Mouse (Mus musculus): ENCODE data around the gene Capsl. TPM values are rescaled to one million over a fixed set of nuclear protein-coding genes. Genes with fewer than 3 reads are reported as not detected.

Capsl gene
- 0.23 TPM in 1 of 2 replicates, not detected in the other for polyA plus RNA-seq (2014; fragmentation: Nextera tagmentation; extraction: Ambion mirVana)

DNA sequence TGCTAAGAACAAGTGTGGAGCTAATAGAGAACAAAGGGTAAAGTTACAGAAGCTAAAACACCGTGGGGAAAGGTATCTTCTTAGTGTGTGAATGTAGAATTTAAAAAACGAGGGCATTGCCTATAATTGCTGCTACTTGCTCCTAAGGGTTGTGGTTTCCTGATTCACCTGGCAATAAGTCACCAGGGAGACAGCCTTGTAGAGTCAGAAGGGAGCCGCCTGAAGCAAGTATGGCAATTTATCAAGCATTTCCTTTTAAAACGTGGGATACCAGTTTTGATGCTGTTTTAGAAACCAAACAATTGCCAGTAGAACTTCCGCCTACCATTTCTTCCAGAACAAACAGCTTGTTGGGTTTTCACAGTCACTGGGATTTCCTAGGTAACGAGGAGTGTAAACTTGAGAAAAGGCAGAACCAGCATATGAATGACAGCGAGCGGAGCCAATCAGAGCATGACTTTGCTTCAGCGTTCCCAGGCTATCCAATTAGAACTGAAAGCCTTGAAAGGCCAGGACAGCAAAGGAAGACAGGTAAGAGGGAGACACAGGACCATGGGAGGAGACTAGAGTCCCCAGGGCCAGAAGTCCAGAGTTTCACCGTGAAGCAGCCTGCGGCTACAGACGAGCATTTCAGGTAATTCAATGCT is at the start of gene Capsl:
TSS of gene Capsl (plus strand) at position 495 of the 647 bp plus-strand sequence.
- no peak within 1 kb of the TSS for H3K9ac ChIP-seq (ENCODE audit: low read depth, low read length)
- no peak within 1 kb of the TSS for H3K4me3 ChIP-seq (ENCODE audit: low read depth, low read length)
- ATAC-seq (replicated peaks; ENCODE audit: insufficient number of reproducible peaks, low FRiP score, low TSS enrichment), result no peak
- H3K4me2 ChIP-seq, result no peak within 1 kb of the TSS
- no peaks in the 10 kb centered on the region for H3K4me1 ChIP-seq (ENCODE audit: control insufficient read depth, insufficient read depth, low read length)
- no peak within 1 kb of the TSS for H3K27ac ChIP-seq (ENCODE audit: low read depth, low read length)
- no peaks in the 10 kb centered on the region for H3K9me3 ChIP-seq (replicated peaks; ENCODE audit: control insufficient read depth, low read length)
- no peaks in the 10 kb centered on the region for H3K27me3 ChIP-seq (ENCODE audit: control insufficient read depth, insufficient read depth, low read length)
- WGBS (ENCODE audit: insufficient replicate concordance), result 50% methylated on average over 12 of the region's 12 CpGs
- no peaks in the 10 kb centered on the region for H3K36me3 ChIP-seq (ENCODE audit: control insufficient read depth, insufficient read depth, low read length)

DNA sequence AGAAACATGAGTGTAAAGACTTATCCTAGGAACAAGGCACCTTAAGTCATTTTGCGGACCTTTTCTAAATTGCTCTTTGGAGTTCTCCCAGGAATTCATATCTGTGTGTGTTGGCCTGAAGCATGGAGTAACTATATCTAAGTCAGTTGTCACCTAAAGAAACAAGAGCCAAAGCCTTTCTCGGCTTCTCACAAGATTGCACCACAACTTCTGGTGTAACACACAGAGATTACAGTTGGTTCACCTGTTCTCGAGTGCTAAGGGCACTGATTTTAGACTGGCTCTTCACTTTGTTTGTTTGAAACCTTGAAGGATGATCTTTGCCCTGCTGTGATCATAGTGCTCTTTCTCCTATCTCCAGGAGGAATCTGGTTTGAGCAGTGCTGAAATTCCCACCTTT is 26.4 kb upstream of the Capsl start:
- H3K36me3 ChIP-seq (ENCODE audit: control insufficient read depth, insufficient read depth, low read length), result no peaks in the 10 kb centered on the region
- H3K9me3 ChIP-seq (replicated peaks; ENCODE audit: control insufficient read depth, low read length), result no peaks in the 10 kb centered on the region
- H3K9ac ChIP-seq (ENCODE audit: low read depth, low read length), result no peak overlapping the region
- no peaks in the 10 kb centered on the region for H3K4me1 ChIP-seq (ENCODE audit: control insufficient read depth, insufficient read depth, low read length)
- ATAC-seq (replicated peaks; ENCODE audit: insufficient number of reproducible peaks, low FRiP score, low TSS enrichment), result no peak
- no peak overlapping the region for H3K27ac ChIP-seq (ENCODE audit: low read depth, low read length)
- no peak overlapping the region for H3K4me3 ChIP-seq (ENCODE audit: low read depth, low read length)
- 74% methylated on average over 3 of the region's 3 CpGs for WGBS (ENCODE audit: insufficient replicate concordance)
- no peak overlapping the region for H3K4me2 ChIP-seq
- H3K27me3 ChIP-seq (ENCODE audit: control insufficient read depth, insufficient read depth, low read length), result no peaks in the 10 kb centered on the region

DNA sequence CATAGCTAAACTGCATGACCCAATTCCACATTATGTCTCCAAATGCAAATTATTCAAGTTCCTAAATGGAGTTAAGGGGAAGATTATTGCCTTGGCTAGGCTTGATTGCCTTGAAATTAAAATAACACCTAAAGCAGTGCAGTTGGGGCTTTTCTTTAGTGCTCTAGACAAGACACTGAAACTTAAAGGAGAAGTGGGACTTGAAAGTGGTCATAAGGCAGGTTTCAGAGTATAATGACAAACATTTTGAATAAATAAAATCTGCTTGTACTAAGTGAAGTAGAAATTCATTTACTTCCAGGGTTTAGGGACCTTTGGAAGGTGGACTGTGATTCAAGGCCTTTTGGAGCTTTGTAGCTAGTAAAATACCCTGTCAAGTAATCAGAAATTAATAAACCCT is 14.7 kb upstream of the Capsl start:
- H3K4me3 ChIP-seq (ENCODE audit: low read depth, low read length), result no peak overlapping the region
- no peaks in the 10 kb centered on the region for H3K4me1 ChIP-seq (ENCODE audit: control insufficient read depth, insufficient read depth, low read length)
- no peaks in the 10 kb centered on the region for H3K27me3 ChIP-seq (ENCODE audit: control insufficient read depth, insufficient read depth, low read length)
- no peaks in the 10 kb centered on the region for H3K36me3 ChIP-seq (ENCODE audit: control insufficient read depth, insufficient read depth, low read length)
- H3K9ac ChIP-seq (ENCODE audit: low read depth, low read length), result no peak overlapping the region
- no peak for ATAC-seq (replicated peaks; ENCODE audit: insufficient number of reproducible peaks, low FRiP score, low TSS enrichment)
- no peak overlapping the region for H3K27ac ChIP-seq (ENCODE audit: low read depth, low read length)
- no peak overlapping the region for H3K4me2 ChIP-seq
- no peaks in the 10 kb centered on the region for H3K9me3 ChIP-seq (replicated peaks; ENCODE audit: control insufficient read depth, low read length)

DNA sequence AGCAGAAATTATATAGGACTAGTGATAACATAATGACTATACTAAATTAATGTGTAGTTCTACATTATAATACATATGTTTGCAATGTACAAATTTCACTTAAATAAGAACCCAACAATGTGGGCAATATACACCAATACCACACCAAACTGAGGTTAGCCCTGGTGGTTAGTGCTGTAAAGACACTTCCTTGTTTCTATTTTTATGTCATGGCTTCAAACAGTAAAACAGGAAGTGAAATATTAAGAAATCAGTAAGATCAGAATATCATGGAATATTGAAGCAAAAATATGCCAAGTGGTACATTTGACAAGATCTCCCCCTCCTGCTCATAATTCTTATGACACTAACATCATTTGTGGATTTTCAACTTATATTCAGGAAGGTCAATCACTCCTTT is 8.0 kb upstream of the Capsl start:
- Histone ChIP-seq H3K36me3 (ENCODE audit: control insufficient read depth, insufficient read depth, low read length) (no peaks in the 10 kb centered on the region), H3K4me3 (ENCODE audit: low read depth, low read length) (no peak overlapping the region), H3K27me3 (ENCODE audit: control insufficient read depth, insufficient read depth, low read length) (no peaks in the 10 kb centered on the region), H3K9me3 (replicated peaks; ENCODE audit: control insufficient read depth, low read length) (no peaks in the 10 kb centered on the region), H3K4me2 (no peak overlapping the region), H3K27ac (ENCODE audit: low read depth, low read length) (no peak overlapping the region), H3K9ac (ENCODE audit: low read depth, low read length) (no peak overlapping the region), H3K4me1 (ENCODE audit: control insufficient read depth, insufficient read depth, low read length) (no peaks in the 10 kb centered on the region)
- ATAC-seq (replicated peaks; ENCODE audit: insufficient number of reproducible peaks, low FRiP score, low TSS enrichment), result no peak

DNA sequence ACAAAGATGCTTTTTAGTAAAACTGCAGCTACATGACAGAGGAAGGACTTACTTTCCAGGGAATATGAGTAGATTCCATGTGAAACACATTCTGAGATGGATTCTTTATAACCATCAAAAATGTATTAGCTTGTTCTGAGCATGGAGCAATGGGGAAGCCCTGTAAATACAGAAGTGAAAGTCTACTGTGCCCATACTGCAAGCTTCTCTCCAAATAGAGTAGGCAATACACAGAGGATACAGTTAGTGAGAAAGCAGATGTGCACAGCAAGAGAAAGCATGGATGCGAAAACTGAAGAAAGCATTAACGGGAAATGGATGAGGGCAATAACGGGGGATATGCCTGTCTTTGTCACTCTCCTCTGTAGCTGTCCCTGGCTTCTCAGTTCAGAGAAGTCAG is 6.0 kb upstream of the Capsl start:
- H3K36me3 ChIP-seq (ENCODE audit: control insufficient read depth, insufficient read depth, low read length), result no peaks in the 10 kb centered on the region
- no peak for ATAC-seq (replicated peaks; ENCODE audit: insufficient number of reproducible peaks, low FRiP score, low TSS enrichment)
- H3K27me3 ChIP-seq (ENCODE audit: control insufficient read depth, insufficient read depth, low read length), result no peaks in the 10 kb centered on the region
- H3K4me1 ChIP-seq (ENCODE audit: control insufficient read depth, insufficient read depth, low read length), result no peaks in the 10 kb centered on the region
- no peak overlapping the region for H3K4me3 ChIP-seq (ENCODE audit: low read depth, low read length)
- no peak overlapping the region for H3K4me2 ChIP-seq
- WGBS (ENCODE audit: insufficient replicate concordance), result 87% methylated on average over 3 of the region's 3 CpGs
- H3K27ac ChIP-seq (ENCODE audit: low read depth, low read length), result no peak overlapping the region
- H3K9me3 ChIP-seq (replicated peaks; ENCODE audit: control insufficient read depth, low read length), result no peaks in the 10 kb centered on the region
- H3K9ac ChIP-seq (ENCODE audit: low read depth, low read length), result no peak overlapping the region

DNA sequence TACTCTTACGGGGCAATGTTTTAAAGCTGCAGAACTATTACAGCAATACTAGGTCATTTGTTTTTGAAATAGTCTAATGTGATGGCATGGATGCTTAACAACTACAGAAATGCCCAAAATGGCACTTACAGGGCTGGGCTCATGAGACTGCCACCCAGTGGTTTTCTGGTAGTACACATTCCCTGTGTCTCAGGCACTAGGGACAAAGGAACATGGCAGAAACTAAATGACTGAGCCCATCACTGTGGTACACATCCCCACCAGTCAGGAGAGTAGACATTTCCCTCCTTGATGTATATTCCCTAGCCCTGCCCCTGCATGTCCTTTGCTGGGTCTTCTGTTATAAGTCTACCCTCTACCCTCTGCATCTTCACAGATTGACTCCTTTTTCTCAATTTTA is 16.2 kb downstream of the Capsl start:
- Histone ChIP-seq H3K4me2 (no peak overlapping the region), H3K4me1 (ENCODE audit: control insufficient read depth, insufficient read depth, low read length) (no peaks in the 10 kb centered on the region), H3K27ac (ENCODE audit: low read depth, low read length) (no peak overlapping the region), H3K36me3 (ENCODE audit: control insufficient read depth, insufficient read depth, low read length) (no peaks in the 10 kb centered on the region), H3K9ac (ENCODE audit: low read depth, low read length) (no peak overlapping the region), H3K27me3 (ENCODE audit: control insufficient read depth, insufficient read depth, low read length) (no peaks in the 10 kb centered on the region), H3K9me3 (replicated peaks; ENCODE audit: control insufficient read depth, low read length) (no peaks in the 10 kb centered on the region), H3K4me3 (ENCODE audit: low read depth, low read length) (no peak overlapping the region)
- WGBS (ENCODE audit: insufficient replicate concordance), result 87% methylated on average over 1 of the region's 1 CpGs
- ATAC-seq (replicated peaks; ENCODE audit: insufficient number of reproducible peaks, low FRiP score, low TSS enrichment), result no peak

DNA sequence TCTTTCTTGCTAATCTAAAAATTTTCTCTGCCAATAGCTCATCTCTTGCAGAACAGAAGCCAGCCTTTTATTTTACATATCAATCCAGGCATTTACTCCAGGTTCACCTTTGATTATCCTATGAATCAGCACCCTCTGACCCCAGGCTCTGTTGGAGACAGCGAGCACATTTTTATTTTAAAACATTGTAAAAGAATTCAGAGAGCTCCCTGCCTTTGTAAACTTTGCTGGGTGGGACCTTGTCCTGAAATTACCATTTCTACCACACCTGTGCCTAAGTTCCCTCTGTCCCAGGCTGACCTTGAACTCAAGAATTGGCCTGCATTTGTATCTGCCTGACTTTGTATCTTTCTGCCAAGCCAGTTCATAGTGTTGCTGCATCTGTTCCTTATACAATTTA is 17.0 kb downstream of the Capsl start:
- no peaks in the 10 kb centered on the region for H3K27me3 ChIP-seq (ENCODE audit: control insufficient read depth, insufficient read depth, low read length)
- H3K9ac ChIP-seq (ENCODE audit: low read depth, low read length), result no peak overlapping the region
- H3K36me3 ChIP-seq (ENCODE audit: control insufficient read depth, insufficient read depth, low read length), result no peaks in the 10 kb centered on the region
- H3K4me1 ChIP-seq (ENCODE audit: control insufficient read depth, insufficient read depth, low read length), result no peaks in the 10 kb centered on the region
- WGBS (ENCODE audit: insufficient replicate concordance), result 47% methylated on average over 1 of the region's 1 CpGs
- H3K27ac ChIP-seq (ENCODE audit: low read depth, low read length), result no peak overlapping the region
- H3K9me3 ChIP-seq (replicated peaks; ENCODE audit: control insufficient read depth, low read length), result no peaks in the 10 kb centered on the region
- H3K4me3 ChIP-seq (ENCODE audit: low read depth, low read length), result no peak overlapping the region
- ATAC-seq (replicated peaks; ENCODE audit: insufficient number of reproducible peaks, low FRiP score, low TSS enrichment), result no peak
- no peak overlapping the region for H3K4me2 ChIP-seq

DNA sequence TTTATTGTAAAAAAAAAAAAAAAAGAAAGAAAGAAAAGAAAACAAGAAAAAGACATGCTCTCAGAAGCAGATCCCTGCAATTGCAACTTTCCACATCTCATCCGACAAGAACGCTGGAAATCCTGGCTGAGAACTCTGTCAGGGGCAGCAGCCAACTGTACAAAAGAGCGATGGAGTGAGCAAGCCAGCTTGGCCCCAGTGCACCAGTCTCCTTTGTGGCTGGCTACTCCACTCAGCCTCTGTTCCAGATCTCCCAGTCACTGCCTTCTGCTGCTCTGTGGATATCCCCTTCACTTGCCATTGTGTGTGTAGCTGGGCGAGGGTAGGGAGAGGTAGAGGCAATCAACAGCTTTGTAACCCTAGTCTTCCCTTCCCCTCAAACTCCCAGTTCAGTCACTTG is 18.4 kb downstream of the Capsl start:
- 73% methylated on average over 4 of the region's 4 CpGs for WGBS (ENCODE audit: insufficient replicate concordance)
- H3K27ac ChIP-seq (ENCODE audit: low read depth, low read length), result no peak overlapping the region
- no peak overlapping the region for H3K4me3 ChIP-seq (ENCODE audit: low read depth, low read length)
- no peak for ATAC-seq (replicated peaks; ENCODE audit: insufficient number of reproducible peaks, low FRiP score, low TSS enrichment)
- H3K4me2 ChIP-seq, result no peak overlapping the region
- no peaks in the 10 kb centered on the region for H3K27me3 ChIP-seq (ENCODE audit: control insufficient read depth, insufficient read depth, low read length)
- no peak overlapping the region for H3K9ac ChIP-seq (ENCODE audit: low read depth, low read length)
- no peaks in the 10 kb centered on the region for H3K4me1 ChIP-seq (ENCODE audit: control insufficient read depth, insufficient read depth, low read length)
- H3K36me3 ChIP-seq (ENCODE audit: control insufficient read depth, insufficient read depth, low read length), result no peaks in the 10 kb centered on the region
- H3K9me3 ChIP-seq (replicated peaks; ENCODE audit: control insufficient read depth, low read length), result no peaks in the 10 kb centered on the region

DNA sequence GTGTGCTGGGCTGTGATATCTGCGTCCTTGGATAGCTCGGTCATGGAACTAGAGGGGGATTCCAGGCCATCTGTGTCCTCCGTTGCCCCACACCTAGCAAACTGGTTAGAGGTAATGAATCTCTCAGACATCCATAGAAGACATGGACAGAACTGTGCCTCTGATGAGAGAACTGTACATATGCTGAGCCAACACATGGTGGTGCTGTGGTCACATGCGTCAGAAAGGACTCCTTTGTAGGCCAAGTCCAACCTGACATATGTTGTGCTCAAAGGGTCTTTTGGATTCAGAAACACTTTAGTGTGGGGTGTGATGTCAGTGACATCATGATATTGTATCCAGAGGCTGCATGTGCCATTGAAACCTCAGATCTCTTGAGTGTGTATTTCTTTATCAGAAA is 19.4 kb downstream of the Capsl start:
- ATAC-seq (replicated peaks; ENCODE audit: insufficient number of reproducible peaks, low FRiP score, low TSS enrichment), result peak; percentile 59; the same call in 1 of the 2 replicates
- Histone ChIP-seq H3K4me1 (ENCODE audit: control insufficient read depth, insufficient read depth, low read length) (no peaks in the 10 kb centered on the region), H3K27me3 (ENCODE audit: control insufficient read depth, insufficient read depth, low read length) (no peaks in the 10 kb centered on the region), H3K9me3 (replicated peaks; ENCODE audit: control insufficient read depth, low read length) (no peaks in the 10 kb centered on the region), H3K4me3 (ENCODE audit: low read depth, low read length) (no peak overlapping the region), H3K9ac (ENCODE audit: low read depth, low read length) (no peak overlapping the region), H3K27ac (ENCODE audit: low read depth, low read length) (no peak overlapping the region), H3K4me2 (no peak overlapping the region), H3K36me3 (ENCODE audit: control insufficient read depth, insufficient read depth, low read length) (no peaks in the 10 kb centered on the region)
- 53% methylated on average over 4 of the region's 4 CpGs for WGBS (ENCODE audit: insufficient replicate concordance)

Data from heart, embryonic 11.5 days (tissue).